Mouse (Mus musculus) cerebellum, adult 18-20 months (tissue): ENCODE data around the gene Fam162a.
"Not testable (repeated sequence)": the region's sequence is repeated elsewhere in the genome, so short reads cannot be mapped to it uniquely, and the experiment has no call there.

Experiments used
- DNase-seq, 2 experiments: peaks; one replicate each; pipeline ENCODE4 v3.0.0; 2021

Fam162a gene

GRCm38 (mm10) chr16:36071450-36072379 lies at the start of gene Fam162a, which contains the start of gene Ccdc58:
Fam162a (minus strand) TSS chr16:36071594.
Ccdc58 (plus strand) TSS chr16:36071685.
- DNase-seq = peak; percentile 91 to 96

- DNase-seq = not testable (repeated sequence)
These were observed 44.4 kb upstream of the Fam162a start for GRCm38 (mm10) chr16:36115751-36116150.

GRCm38 (mm10) chr16:36111486-36111885 lies 40.1 kb upstream of the Fam162a start:
- peak; percentile 40 to 58 for DNase-seq

GRCm38 (mm10) chr16:36102211-36102610 lies 30.8 kb upstream of the Fam162a start:
- no peak for DNase-seq

GRCm38 (mm10) chr16:36101526-36101925 lies 30.1 kb upstream of the Fam162a start:
- DNase-seq = no peak

GRCm38 (mm10) chr16:36097813-36098499 lies 26.6 kb upstream of the Fam162a start:
- not testable (repeated sequence) for DNase-seq

GRCm38 (mm10) chr16:36094079-36094478 lies 22.7 kb upstream of the Fam162a start:
- DNase-seq = no peak

- DNase-seq = no peak
These were observed 19.6 kb upstream of the Fam162a start for GRCm38 (mm10) chr16:36090785-36091509.

GRCm38 (mm10) chr16:36089850-36090616 lies 18.6 kb upstream of the Fam162a start:
- DNase-seq = no peak

- DNase-seq = no peak
These were observed 17.7 kb upstream of the Fam162a start for GRCm38 (mm10) chr16:36089065-36089464.

GRCm38 (mm10) chr16:36087846-36088245 lies 16.5 kb upstream of the Fam162a start:
- no peak for DNase-seq

- no peak for DNase-seq
These were observed 8.5 kb upstream of the Fam162a start for GRCm38 (mm10) chr16:36079916-36080315.

- no peak for DNase-seq
These were observed 3.4 kb upstream of the Fam162a start for GRCm38 (mm10) chr16:36074772-36075171.

- DNase-seq = no peak
These were observed 1.1 kb upstream of the Fam162a start for GRCm38 (mm10) chr16:36072410-36073011.

GRCm38 (mm10) chr16:36071071-36071449 lies 334 bp downstream of the Fam162a start:
- DNase-seq = no peak

GRCm38 (mm10) chr16:36069819-36070575 lies 1.4 kb downstream of the Fam162a start:
- DNase-seq = no peak

GRCm38 (mm10) chr16:36068356-36068755 lies 3.0 kb downstream of the Fam162a start:
- DNase-seq = no peak

- no peak for DNase-seq
These were observed 3.7 kb downstream of the Fam162a start for GRCm38 (mm10) chr16:36067694-36068093.

GRCm38 (mm10) chr16:36064904-36065303 lies 6.5 kb downstream of the Fam162a start:
- DNase-seq = no peak

GRCm38 (mm10) chr16:36063315-36063714 lies 8.1 kb downstream of the Fam162a start:
- DNase-seq = peak in 1 of 2 experiments; percentile 18

GRCm38 (mm10) chr16:36062534-36062933 lies 8.9 kb downstream of the Fam162a start:
- DNase-seq = not testable (repeated sequence)
